Mouse (Mus musculus): ENCODE measurements around the gene Gtf2a1l.

DNA sequence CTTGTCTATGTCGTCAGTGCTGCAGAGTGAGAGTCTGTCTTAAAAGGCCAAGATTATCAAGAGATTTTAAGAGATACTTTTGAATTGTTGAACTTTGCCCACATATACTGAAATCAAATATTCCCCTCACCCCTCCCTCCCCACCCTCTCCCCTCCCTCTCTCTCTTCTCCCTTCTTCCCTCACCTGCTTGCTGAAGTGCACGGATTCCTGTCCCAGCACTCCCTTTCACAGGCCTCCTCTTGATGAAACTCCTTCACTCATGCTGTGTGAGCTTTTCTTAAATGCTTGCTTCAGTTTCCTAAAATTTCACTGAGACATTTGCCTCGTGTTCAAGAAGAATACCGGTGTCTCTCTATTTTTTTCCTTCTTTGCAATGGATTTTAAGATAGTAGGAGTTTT, 34.7 kb downstream of the Gtf2a1l start:
- TF ChIP-seq CTCF (IDR thresholded peaks at IDR 0.05; ENCODE audit: low read depth, low read length), result no peak
- TF ChIP-seq EP300 (IDR thresholded peaks at IDR 0.05; ENCODE audit: insufficient read depth, low read depth, low read length), result no peak
- no peak for TF ChIP-seq POLR2A (IDR thresholded peaks at IDR 0.05; ENCODE audit: insufficient read depth, low read length)

All from ES-Bruce4 (cell line).